Mouse (Mus musculus): ENCODE results near the gene Ckmt2.

The Ckmt2 gene

DNA sequence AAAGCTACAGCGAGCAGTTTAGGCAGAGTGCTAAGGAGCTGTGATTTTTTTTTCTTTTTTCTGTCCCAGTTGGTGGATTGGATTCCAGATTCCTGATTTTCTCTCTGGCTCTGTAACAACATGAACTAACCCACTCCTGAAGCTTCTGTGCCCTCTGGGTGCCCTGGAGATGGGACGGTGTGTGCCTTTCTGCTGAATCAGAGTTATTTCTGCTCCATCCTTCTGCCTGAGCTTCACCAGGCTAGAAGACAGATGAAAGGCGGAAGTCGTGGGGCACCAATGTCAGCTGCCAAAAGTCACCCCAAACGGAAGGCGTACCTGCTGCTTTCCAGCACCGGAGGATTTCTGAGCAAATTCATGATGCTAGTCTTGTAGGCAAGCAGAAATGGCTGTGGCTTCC is 2.1 kb downstream of the Ckmt2 start:
- ATAC-seq (ENCODE audit: insufficient number of reproducible peaks, low FRiP score, low TSS enrichment), result no peak

DNA sequence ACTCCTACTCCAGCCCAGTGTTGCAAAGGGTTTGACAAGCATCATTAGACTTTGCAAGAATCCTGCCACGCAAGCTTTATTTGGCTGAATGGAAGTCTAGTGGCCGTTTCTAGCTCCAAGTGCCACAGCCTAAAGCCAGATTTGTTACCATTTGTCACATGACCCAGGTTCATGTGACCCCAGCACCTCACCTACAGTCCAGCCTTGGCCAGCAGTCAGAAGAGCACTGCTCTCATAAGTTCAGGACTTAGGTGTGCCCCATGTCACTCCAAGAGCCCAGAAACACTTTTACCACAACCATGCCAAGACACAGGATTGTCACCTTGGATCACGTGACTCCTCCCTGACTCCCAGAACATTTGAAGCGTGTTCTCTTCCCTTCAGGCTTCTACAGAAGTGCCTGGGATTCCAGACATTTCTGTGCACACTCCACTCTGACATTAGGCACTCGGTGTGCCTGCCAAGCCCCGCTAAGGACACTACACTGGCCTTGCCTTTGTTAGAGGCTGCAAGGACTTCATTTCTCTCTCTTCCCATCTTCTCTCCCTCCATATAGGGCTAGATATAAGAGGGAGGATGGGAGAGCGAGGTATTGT is 2.9 kb downstream of the Ckmt2 start:
- ATAC-seq (ENCODE audit: insufficient number of reproducible peaks, low FRiP score, low TSS enrichment), result no peak

DNA sequence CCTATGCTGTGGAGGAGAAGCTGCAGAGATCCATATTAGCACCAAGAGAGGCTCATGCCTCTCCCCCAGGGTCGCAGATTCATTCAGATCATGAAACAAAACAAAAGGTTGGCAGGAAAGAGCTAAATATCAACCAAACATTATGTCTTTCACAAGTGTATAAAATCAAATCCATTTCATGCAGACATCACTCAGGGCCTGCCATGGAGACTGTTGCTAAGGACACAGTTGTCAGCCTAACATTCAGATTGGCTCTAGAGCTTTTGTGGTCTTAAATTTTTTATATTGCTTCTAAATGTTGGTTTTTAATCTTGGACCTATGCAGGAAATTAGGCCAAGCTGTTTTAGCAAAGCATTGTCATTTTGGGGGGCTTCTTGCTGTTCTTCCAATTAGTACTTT is 8.1 kb downstream of the Ckmt2 start:
- no peak for ATAC-seq (ENCODE audit: insufficient number of reproducible peaks, low FRiP score, low TSS enrichment)

DNA sequence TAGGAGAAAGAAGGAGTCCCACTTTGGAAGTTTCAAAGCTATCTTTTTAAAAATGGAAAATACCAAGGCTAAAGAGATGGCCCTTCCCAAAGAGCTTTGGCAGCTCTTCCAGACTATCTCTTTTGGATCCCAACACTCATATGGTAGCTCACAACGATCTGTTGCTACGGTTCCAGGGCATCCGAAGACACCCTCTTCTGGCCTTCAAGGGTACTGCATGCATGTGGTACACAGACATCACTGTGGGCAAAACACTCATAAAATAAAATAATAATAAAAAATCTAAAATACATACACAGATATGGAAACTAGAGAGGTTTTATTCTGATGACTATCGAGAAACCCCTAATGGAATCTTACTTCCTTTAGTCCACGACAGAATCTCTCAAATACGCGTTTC is 17.9 kb downstream of the Ckmt2 start:
- no peak for ATAC-seq (ENCODE audit: insufficient number of reproducible peaks, low FRiP score, low TSS enrichment)

DNA sequence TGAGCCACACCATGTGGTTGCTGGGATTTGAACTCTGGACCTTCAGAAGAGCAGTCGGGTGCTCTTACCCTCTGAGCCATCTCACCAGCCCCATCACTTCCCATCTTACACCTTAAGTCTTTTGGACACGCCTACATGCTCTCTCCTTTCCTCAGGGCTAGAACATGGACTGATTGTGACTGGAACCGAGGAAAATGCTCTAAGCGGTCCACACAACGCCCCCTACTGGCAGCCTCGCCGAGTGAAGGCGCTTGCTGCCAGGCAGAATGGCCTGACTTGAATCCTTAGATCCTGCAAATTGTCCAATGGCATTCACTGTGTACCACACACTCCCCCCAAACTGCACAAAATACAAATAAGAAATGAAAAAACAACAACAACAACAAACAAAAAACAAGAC is 19.3 kb downstream of the Ckmt2 start:
- ATAC-seq (ENCODE audit: insufficient number of reproducible peaks, low FRiP score, low TSS enrichment), result no peak

DNA sequence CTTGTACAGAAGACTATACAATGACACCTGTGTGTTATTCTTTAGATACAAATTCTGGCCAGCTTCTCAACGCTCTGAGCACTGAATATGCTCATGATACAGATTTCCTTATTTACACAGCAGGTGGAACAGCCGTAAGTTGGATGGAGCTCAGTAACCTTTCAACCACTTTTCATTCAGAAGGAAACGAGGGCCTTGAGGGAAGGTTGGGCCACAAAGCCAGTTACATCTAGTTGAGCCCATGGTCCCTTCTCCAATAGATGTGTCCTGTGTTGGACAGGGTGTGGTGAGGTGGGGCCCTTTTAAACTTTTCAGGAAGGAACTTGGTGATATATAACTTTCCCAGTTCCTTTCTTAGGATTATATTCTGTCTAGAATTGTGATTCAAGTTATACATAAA is 22.3 kb downstream of the Ckmt2 start:
- ATAC-seq (ENCODE audit: insufficient number of reproducible peaks, low FRiP score, low TSS enrichment), result no peak

DNA sequence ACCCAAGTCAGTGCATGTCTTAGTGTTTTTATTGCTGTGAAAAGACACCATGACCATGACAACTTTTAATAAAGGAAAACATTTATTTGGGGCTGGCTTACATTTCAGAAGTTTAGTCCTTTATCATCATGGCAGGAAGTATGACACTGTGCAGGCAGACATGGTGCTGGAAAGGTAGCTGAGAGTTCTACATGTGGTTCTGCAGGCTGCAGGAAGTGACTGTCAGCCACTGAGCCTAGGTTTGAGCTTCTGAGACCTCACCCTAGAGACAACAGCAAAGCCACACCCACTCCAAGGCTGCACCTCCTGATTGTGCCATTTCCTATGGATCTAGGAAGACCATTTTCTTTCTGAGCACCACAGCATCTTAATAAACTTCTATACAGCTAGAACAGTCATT is 48.8 kb downstream of the Ckmt2 start:
- ATAC-seq (ENCODE audit: insufficient number of reproducible peaks, low FRiP score, low TSS enrichment), result no peak

DNA sequence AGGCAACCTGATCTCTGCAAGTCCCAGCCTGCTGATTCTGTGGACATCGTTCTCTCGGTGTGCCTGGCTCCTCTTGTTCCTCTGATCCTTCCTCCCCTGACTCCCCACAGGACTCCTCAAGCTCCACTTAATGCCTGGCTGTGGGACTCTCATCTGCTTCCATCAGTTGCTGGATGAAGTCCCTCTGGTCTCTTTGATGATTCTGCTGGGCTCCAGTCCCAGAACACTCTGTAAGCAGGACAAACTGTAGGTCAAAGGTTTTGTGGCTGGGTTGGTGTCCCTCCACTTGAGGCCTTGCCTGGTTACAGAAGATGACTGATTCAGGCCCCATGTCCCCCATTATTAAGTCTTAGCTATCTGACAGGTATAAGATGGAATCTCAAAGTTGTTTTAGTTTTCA is 50.6 kb downstream of the Ckmt2 start:
- no peak for ATAC-seq (ENCODE audit: insufficient number of reproducible peaks, low FRiP score, low TSS enrichment)

DNA sequence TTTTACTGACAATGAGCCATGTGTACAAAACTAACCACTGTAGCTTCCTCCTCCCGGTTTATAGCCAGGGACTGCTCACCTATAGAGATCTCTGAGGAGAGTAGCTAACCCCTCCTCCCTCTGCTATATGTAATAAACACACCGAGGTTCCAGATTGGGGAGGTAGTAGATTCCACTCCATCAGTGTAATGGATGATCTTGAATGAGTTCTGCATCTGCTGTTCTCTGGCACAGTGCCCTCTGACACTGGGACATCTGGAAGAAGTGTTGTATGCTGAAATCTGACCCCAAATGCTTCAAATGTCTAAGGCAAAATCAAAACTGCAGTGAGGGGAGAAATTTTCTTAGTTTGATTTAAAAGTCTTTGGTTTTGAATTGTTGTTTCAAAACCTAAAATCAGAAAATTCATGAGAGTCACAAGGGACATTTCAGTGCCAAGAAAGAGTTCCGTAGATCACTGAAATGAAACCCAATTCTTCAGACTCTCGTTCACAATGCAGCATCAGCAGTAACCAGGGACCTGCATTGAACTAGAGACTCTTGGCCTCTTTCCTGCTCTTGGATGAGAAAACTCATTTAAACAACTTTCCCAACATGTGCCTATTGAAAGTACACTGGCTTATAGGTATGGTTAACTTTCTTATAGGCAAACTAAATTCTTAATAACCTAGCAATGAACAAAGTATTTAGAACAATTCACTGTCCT is 51.7 kb downstream of the Ckmt2 start:
- no peak for ATAC-seq (ENCODE audit: insufficient number of reproducible peaks, low FRiP score, low TSS enrichment)

DNA sequence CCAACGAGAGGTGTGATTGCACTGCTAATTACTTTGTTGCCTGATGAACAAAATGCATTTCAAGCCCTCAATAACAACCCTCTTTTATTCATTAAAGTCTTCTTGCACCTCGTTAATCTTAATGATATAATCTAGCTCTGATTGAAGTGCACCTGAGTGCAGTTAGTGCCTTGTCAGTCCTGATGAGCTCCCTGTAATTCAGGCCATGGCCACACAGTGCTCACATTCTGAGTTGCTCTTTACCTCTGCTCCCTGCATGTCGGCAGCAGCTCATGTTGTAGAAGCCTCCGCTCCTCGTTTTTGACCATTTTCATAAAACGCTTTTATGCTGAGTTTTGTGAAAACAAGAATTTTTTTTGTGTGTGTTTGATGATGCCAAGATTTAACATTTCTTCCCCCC is 53.0 kb downstream of the Ckmt2 start:
- no peak for ATAC-seq (ENCODE audit: insufficient number of reproducible peaks, low FRiP score, low TSS enrichment)

DNA sequence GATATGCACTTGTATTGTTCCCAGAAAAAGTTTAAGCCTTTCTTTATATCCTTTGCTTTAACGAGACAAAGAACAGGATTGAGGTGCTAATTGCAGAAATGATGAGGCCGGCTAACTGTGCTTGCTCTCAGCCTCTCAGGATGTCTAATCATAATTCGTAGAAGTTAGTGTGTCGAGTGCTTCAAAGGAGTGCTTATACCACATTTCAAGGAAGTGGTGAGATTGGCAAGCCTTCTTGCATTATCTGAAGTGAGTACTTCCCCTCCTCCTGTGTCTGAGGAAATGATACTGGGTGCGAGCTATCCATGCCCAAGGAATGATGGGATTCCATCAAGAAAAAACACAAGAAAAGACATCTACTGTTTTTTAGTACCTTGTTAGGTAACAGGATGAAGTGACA is 62.0 kb downstream of the Ckmt2 start:
- no peak for ATAC-seq (ENCODE audit: insufficient number of reproducible peaks, low FRiP score, low TSS enrichment)

DNA sequence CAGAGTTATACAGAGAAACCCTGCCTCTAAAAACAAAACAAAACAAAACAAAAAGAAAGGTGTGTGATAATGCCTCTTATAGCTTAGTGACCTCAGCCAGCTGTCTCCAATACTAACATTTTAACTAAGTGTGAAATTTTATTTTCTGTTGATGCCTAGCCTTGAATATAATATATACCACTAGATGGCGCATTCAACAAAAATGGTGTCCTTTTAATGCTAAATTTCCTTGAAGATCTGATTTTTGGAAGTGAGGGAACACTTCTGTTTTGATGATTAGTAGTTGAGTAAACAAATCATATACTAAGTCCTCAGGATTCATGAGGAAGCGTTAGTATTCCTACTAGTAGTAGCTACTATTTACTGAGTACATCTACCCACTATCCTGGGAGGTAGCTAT is 67.2 kb downstream of the Ckmt2 start:
- ATAC-seq (ENCODE audit: insufficient number of reproducible peaks, low FRiP score, low TSS enrichment), result no peak

DNA sequence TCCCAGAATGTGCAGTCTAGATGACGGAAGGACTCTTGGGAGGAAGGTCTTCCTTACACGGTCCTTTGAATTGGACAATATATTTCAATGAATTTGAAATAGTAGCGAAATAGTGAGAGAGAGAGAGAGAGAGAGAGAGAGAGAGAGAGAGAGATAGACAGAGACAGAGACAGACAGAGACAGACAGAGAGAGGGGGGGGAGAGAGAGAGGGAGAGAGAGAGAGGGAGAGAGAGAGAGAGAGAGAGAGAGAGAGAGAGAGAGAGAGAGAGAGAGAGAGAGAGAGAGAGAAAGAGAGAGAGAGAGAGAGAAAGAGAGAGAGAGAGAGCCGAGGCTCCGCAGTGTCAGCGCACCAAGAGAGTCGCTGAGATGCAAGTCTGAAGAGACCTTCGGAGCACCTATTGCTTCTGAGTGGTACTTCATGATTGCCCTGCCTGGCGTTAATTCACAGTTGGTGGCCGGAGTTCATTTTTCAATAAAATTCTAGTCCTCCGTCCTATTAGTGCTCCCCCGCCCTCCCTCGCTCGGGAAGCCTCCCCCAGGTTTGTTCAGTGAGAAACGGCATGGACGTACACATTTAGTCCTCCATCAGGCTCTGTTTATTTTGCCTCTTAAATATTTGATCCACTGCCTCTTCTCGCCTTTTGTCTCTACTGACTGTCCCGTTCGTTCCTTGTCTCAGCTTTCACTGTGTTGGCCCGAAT is 68.7 kb downstream of the Ckmt2 start:
- ATAC-seq (ENCODE audit: insufficient number of reproducible peaks, low FRiP score, low TSS enrichment), result no peak

DNA sequence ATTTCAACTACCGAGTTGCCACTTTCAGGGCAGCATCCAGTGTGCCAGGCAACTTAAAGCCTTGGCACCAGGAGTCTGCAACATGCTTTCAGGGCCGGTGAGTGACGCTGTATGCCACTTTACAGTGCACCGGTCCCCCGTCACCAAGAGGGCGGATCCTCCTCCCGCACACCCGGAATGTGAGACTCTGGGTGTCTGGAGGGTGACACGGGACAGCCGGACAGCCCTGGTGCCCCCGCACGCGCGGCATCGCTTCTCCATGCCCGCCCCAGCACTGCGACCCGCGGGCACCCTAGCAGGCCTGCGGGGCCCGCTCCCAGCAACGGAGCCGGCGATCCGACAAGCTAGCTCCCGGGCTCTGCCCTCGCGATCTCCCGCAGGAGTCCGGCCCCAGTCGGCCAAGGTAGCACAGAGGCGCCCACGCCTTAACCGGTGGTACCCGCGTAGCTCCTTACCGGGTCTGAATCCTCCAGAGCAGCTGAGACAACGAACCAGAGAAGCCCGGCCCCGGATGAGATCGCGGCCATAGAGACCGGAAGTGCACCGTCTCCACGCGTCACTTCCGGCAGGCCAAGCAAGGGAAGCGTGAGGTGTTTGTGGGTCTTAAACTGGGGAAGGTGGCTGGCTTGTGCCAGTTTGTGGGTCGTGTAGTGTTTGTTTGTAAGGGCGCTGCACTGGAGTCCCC is 69.4 kb downstream of the Ckmt2 start, which contains the start of gene Zcchc9:
Gene Zcchc9 (minus strand): TSS at position 551 of the 685 bp plus-strand sequence.
- ATAC-seq (ENCODE audit: insufficient number of reproducible peaks, low FRiP score, low TSS enrichment), result peak; percentile 98
